Mouse (Mus musculus) thymus, adult 2 months (tissue): ENCODE data around the gene Mkrn3. TPM values are rescaled to one million over a fixed set of nuclear protein-coding genes. Genes with fewer than 3 reads are reported as not detected.

Experiments
- DNase-seq: peaks from one replicate; pipeline ENCODE4 v3.0.0; 2021
- H3K27ac ChIP-seq: fragments of 200-500 bp; 2 replicates; pipeline ENCODE4 v1.5.1; 2012; ENCODE audit warnings: low read length, control low read depth; ENCODE audit not compliant: control insufficient read depth, insufficient read depth
- H3K27me3 ChIP-seq: fragments of 200-500 bp; 2 replicates; pipeline ENCODE4 v1.6.1; 2012; ENCODE audit warnings: mild to moderate bottlenecking, low read length, moderate library complexity, mixed read lengths; ENCODE audit not compliant: control insufficient read depth, insufficient read depth
- H3K36me3 ChIP-seq: fragments of 200-500 bp; 2 replicates; pipeline ENCODE4 v1.6.1; 2012; ENCODE audit warnings: mild to moderate bottlenecking, low read length, moderate library complexity; ENCODE audit not compliant: control insufficient read depth, insufficient read depth
- H3K4me1 ChIP-seq: fragments of 200-500 bp; replicated peaks from 2 replicates; pipeline ENCODE4 v1.6.1; 2012; ENCODE audit warnings: low read length; ENCODE audit not compliant: control insufficient read depth, insufficient read depth
- H3K4me3 ChIP-seq: fragments of 200-500 bp; 2 replicates; pipeline ENCODE4 v1.5.1; 2012; ENCODE audit warnings: mild to moderate bottlenecking, low read length, control low read depth, moderate library complexity; ENCODE audit not compliant: control insufficient read depth, insufficient read depth
- CTCF ChIP-seq: fragments of 200-500 bp; IDR thresholded peaks from 2 replicates; pipeline ENCODE4 v1.5.1; 2012; ENCODE audit warnings: mild to moderate bottlenecking, control low read depth, low read length, moderate library complexity, borderline replicate concordance; ENCODE audit not compliant: control insufficient read depth, poor library complexity, insufficient read depth; ENCODE audit errors: extremely low read depth
- POLR2A ChIP-seq: fragments of 200-500 bp; IDR thresholded peaks from 2 replicates; pipeline ENCODE4 v1.6.1; 2012; ENCODE audit warnings: mild to moderate bottlenecking, low read length, control low read depth, moderate library complexity; ENCODE audit not compliant: control insufficient read depth, poor library complexity, insufficient read depth; ENCODE audit errors: extremely low read depth
- WGBS: fragments of 180-500 bp; shearing (Covaris S2); methylation state at CpG from one replicate; pipeline ENCODE4 v1.1.7; 2018; 5-methylcytosine and 5-hydroxymethylcytosine counted together
- polyA plus RNA-seq: library from polyadenylated mRNA; depleted of rRNA; stranded (reverse); fragments of >200 nt; gene quantifications from 2 replicates; pipeline ENCODE4 v1.2.3, GENCODE M21; 2012; rRNA removed

Mkrn3 gene
- 0.24 and 0.36 TPM in 2 replicates for polyA plus RNA-seq

- Histone ChIP-seq H3K36me3 (no peaks in the 10 kb centered on the region), H3K4me3 (peak within 1 kb of the TSS; percentile 39), H3K27me3 (no peaks in the 10 kb centered on the region), H3K4me1 (0 out of 2 replicates have a peak, but pooled peaks cover 3% of the 10 kb centered on the region), H3K27ac (no peak within 1 kb of the TSS)
- no peak for TF ChIP-seq CTCF
- TF ChIP-seq POLR2A = no peak
- DNase-seq = peak; percentile 2
- 21% methylated on average over 49 of the region's 49 CpGs for WGBS
Observed at GRCm38 (mm10) chr7:62419493-62420360, at the start of gene Mkrn3. Mkrn3 (minus strand) TSS chr7:62420139.

GRCm38 (mm10) chr7:62463878-62464755, 44.2 kb upstream of the Mkrn3 start, which contains the start of gene Peg12:
Peg12 (minus strand) TSS chr7:62464510.
- TF ChIP-seq POLR2A (no peak), CTCF (no peak)
- peak within 1 kb of the TSS; percentile 3; the same call in 1 of the 2 replicates for H3K4me3 ChIP-seq
- no peaks in the 10 kb centered on the region for H3K36me3 ChIP-seq
- no peaks in the 10 kb centered on the region for H3K27me3 ChIP-seq
- H3K27ac ChIP-seq = no peak within 1 kb of the TSS
- WGBS = 29% methylated on average over 82 of the region's 82 CpGs
- no peaks in the 10 kb centered on the region for H3K4me1 ChIP-seq
- DNase-seq = peak; percentile 26

GRCm38 (mm10) chr7:62463007-62463877, 43.3 kb upstream of the Mkrn3 start:
- no peaks in the 10 kb centered on the region for H3K27me3 ChIP-seq
- TF ChIP-seq POLR2A (no peak), CTCF (no peak)
- DNase-seq = peak; percentile 2
- no peak overlapping the region for H3K27ac ChIP-seq
- H3K4me3 ChIP-seq = peak overlapping the region; percentile 3; the same call in 1 of the 2 replicates
- H3K4me1 ChIP-seq = no peaks in the 10 kb centered on the region
- 39% methylated on average over 55 of the region's 55 CpGs for WGBS
- H3K36me3 ChIP-seq = no peaks in the 10 kb centered on the region

GRCm38 (mm10) chr7:62462229-62463006, 42.5 kb upstream of the Mkrn3 start:
- H3K27ac ChIP-seq = no peak overlapping the region
- TF ChIP-seq POLR2A (no peak), CTCF (no peak)
- no peaks in the 10 kb centered on the region for H3K27me3 ChIP-seq
- WGBS = 45% methylated on average over 13 of the region's 13 CpGs
- H3K4me1 ChIP-seq = no peaks in the 10 kb centered on the region
- DNase-seq = no peak
- H3K36me3 ChIP-seq = no peaks in the 10 kb centered on the region
- H3K4me3 ChIP-seq = no peak overlapping the region

- Histone ChIP-seq H3K4me1 (no peaks in the 10 kb centered on the region), H3K36me3 (no peaks in the 10 kb centered on the region), H3K27me3 (no peaks in the 10 kb centered on the region), H3K4me3 (no peak overlapping the region), H3K27ac (no peak overlapping the region)
- no peak for DNase-seq
- TF ChIP-seq CTCF (no peak), POLR2A (no peak)
- 52% methylated on average over 2 of the region's 2 CpGs for WGBS
Observed at GRCm38 (mm10) chr7:62452353-62452752, 32.4 kb upstream of the Mkrn3 start.
